Mouse (Mus musculus) G1E (cell line): Measurements from ENCODE around the gene Polr2m. TPM values are rescaled to one million over a fixed set of nuclear protein-coding genes. Genes with fewer than 3 reads are reported as not detected.

ENCODE experiments used
- ATAC-seq: 2 replicates; pipeline ENCODE4 v1.8.0; 2016; ENCODE audit warnings: mild to moderate bottlenecking; ENCODE audit not compliant: insufficient number of reproducible peaks, poor library complexity, low FRiP score, severe bottlenecking; ENCODE audit errors: extremely low read depth
- DNase-seq: peaks from one replicate; pipeline ENCODE4 v3.0.0; 2012; ENCODE audit warnings: low spot score
- H3K27me3 ChIP-seq: 2 replicates; pipeline ENCODE4 v1.6.1; 2012; ENCODE audit warnings: mild to moderate bottlenecking, low read length, inconsistent platforms; ENCODE audit not compliant: insufficient read depth
- H3K36me3 ChIP-seq: replicated peaks from 2 replicates; pipeline ENCODE3; 2012; ENCODE audit warnings: mild to moderate bottlenecking, inconsistent platforms
- H3K4me1 ChIP-seq: 2 replicates; pipeline ENCODE4 v1.6.1; 2012; ENCODE audit warnings: low read depth, low read length, inconsistent platforms, mixed read lengths; ENCODE audit not compliant: insufficient read depth
- H3K4me3 ChIP-seq: 2 replicates; pipeline ENCODE4 v1.5.1; 2012; ENCODE audit warnings: low read depth, mild to moderate bottlenecking, inconsistent platforms, low read length, moderate library complexity, mixed read lengths
- H3K9me3 ChIP-seq: replicated peaks from 2 replicates; pipeline ENCODE4 v1.6.1; 2012; ENCODE audit warnings: inconsistent platforms
- CTCF ChIP-seq: IDR thresholded peaks from 2 replicates; pipeline ENCODE4 v1.5.1; 2012; ENCODE audit warnings: low read depth, low read length, inconsistent platforms, mixed read lengths
- GATA1 ChIP-seq: IDR thresholded peaks from 2 replicates; pipeline ENCODE4 v1.6.1; 2012; ENCODE audit warnings: borderline replicate concordance, low read length, inconsistent platforms, mixed read lengths
- GATA2 ChIP-seq: IDR thresholded peaks from 2 replicates; pipeline ENCODE4 v1.6.1; 2012; ENCODE audit warnings: low read depth, low read length, inconsistent platforms, borderline replicate concordance
- POLR2AphosphoS5 ChIP-seq: IDR thresholded peaks from 2 replicates; pipeline ENCODE4 v1.6.1; 2012; ENCODE audit warnings: low read depth, low read length, inconsistent platforms; ENCODE audit not compliant: insufficient replicate concordance
- TAL1 ChIP-seq: conservative IDR thresholded peaks from 2 replicates; pipeline ENCODE4 v1.6.1; 2012; ENCODE audit warnings: low read depth, low read length, inconsistent platforms, mixed read lengths
- polyA plus RNA-seq: library from polyadenylated mRNA; stranded (reverse); fragments of >175 nt; gene quantifications from 2 replicates; pipeline ENCODE4 v1.2.3, GENCODE M21; 2012
- total RNA-seq, 2 experiments: library from RNA; stranded (forward) in 1 of 2; stranded (reverse) in 1 of 2; fragments of 200-1000 nt in 1 of 2; fragments of >200 nt in 1 of 2; fragmentation: Nextera tagmentation in 1 of 2; gene quantifications; 2 replicates each; pipeline ENCODE4 v1.2.3; 2014 to 2017

Gene Polr2m
- 151 and 160 TPM in 2 replicates for total RNA-seq (2014; fragmentation: Nextera tagmentation)
- 188 and 207 TPM in 2 replicates for total RNA-seq (2017)
- 604 and 807 TPM in 2 replicates for polyA plus RNA-seq

DNA sequence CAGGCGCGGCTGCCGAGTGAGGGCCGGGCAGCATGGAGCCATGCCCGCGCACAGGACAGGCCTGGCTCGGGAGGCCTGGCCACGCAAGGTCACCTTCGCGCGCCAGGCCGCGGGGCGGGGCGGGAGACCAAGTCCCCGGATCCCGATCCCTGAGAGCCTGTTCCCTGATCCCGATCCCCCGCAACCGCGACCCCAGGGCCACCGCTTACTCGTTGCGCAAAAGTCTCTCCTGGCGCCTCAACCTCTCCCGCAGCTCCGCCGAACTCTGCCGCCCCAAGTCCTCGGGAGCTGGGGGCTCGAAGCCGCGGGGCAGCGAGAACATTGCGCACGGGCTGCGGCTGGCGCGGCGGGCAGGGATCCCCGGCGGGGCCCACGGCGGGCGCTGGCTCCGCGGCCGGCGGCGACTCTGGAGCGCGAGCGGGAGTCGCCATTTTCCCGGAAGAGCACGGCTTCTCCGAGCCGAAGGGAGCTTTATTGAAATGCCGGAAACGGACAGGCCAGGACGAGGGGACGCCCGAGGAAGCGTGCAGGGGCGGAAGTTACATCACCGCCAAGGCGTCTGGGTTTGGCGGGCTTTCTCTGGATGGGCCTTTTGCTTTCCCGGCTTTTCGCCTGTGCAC is at the start of gene Polr2m:
Gene Polr2m (minus strand): TSS at position 461 of the 620 bp plus-strand sequence.
- TF ChIP-seq CTCF (no peak), GATA2 (no peak), POLR2AphosphoS5 (no peak), GATA1 (no peak), TAL1 (no peak)
- DNase-seq, result peak; percentile 86
- peaks cover 32% of the 10 kb centered on the region for H3K36me3 ChIP-seq

DNA sequence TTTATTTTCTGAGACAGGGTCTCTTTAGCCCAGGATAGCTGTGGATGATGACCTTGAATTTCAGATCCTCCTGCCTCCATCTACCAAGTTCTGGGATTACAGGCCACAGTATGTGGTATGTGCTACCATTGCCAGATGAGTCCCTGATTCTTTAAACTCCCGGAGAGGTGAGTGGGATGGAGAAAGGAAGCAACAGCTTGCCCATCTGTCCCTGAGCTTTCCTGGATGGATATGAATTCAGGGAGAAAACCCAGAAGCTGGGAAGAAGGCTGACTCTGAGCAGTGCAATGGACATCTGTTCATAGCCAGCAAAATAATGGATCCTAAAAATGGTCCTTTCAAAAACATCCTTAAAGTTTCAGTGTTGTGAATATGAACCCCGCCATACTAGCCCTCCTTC is 49.3 kb upstream of the Polr2m start:
- no peaks in the 10 kb centered on the region; the same call in 1 of the 2 replicates for H3K9me3 ChIP-seq
- H3K27me3 ChIP-seq, result peaks cover 7% of the 10 kb centered on the region; the same call in 1 of the 2 replicates
- no peak for DNase-seq
- TF ChIP-seq POLR2AphosphoS5, result no peak
- no peak for TF ChIP-seq CTCF
- no peak for TF ChIP-seq TAL1
- TF ChIP-seq GATA1, result no peak
- no peak for TF ChIP-seq GATA2
- ATAC-seq, result no peak
- H3K4me3 ChIP-seq, result no peak overlapping the region
- no peaks in the 10 kb centered on the region for H3K4me1 ChIP-seq
- H3K36me3 ChIP-seq, result no peaks in the 10 kb centered on the region

More for the DNA sequence above, at the start of gene Polr2m:
- peak; percentile 92 for ATAC-seq
- H3K4me3 ChIP-seq, result peak within 1 kb of the TSS; percentile 85
- H3K4me1 ChIP-seq, result peaks cover 35% of the 10 kb centered on the region
- peaks cover 12% of the 10 kb centered on the region; the same call in 1 of the 2 replicates for H3K27me3 ChIP-seq
- no peaks in the 10 kb centered on the region for H3K9me3 ChIP-seq

DNA sequence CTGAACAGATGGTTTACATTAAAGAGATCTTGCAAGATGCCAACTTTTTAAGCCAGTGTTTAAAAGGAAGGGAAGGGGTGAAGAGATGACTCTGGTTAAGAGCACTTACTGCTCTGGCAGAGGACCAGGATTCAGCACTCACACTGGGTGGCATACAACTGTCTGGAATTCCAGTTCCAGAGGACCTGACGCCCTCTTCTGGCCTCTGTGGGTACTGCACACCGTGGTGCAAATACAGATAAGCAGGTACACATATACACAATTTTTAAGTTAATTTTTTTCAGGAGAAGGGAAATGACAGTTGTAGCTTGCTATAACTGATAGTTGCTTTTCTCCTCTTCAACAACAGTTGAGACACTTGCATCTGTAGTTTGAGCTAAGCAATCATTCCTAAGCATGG is 44.2 kb upstream of the Polr2m start:
- Histone ChIP-seq H3K36me3 (no peaks in the 10 kb centered on the region), H3K4me1 (no peaks in the 10 kb centered on the region), H3K9me3 (peaks cover 2% of the 10 kb centered on the region; the same call in 1 of the 2 replicates), H3K4me3 (no peak overlapping the region), H3K27me3 (no peaks in the 10 kb centered on the region)
- TF ChIP-seq TAL1 (no peak), GATA2 (no peak), GATA1 (no peak), POLR2AphosphoS5 (no peak), CTCF (no peak)
- DNase-seq (no peak), ATAC-seq (no peak)

DNA sequence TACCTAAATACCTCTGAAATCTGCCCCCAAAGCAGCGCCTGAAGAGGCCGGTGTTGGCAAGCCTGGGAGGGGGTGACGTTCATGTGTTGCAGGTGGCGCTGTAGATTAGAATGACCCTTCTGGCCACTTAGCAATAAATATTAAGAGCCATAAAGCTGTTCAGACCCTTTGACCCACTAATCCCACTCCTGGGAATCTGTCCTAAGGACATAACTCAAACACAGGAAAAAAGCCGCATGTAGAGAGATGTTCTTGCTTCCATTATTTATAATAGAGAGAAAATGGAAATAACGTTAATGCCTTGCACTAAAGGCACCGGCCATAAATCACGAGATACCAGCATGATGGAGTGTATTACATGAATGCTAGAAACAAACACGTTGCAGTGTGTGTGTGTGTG is 41.7 kb upstream of the Polr2m start:
- Histone ChIP-seq H3K27me3 (no peaks in the 10 kb centered on the region), H3K4me1 (no peaks in the 10 kb centered on the region), H3K36me3 (no peaks in the 10 kb centered on the region), H3K4me3 (no peak overlapping the region), H3K9me3 (peaks cover 2% of the 10 kb centered on the region; the same call in 1 of the 2 replicates)
- ATAC-seq, result no peak
- TF ChIP-seq GATA2 (no peak), POLR2AphosphoS5 (no peak), CTCF (no peak), TAL1 (no peak), GATA1 (no peak)
- DNase-seq, result no peak

DNA sequence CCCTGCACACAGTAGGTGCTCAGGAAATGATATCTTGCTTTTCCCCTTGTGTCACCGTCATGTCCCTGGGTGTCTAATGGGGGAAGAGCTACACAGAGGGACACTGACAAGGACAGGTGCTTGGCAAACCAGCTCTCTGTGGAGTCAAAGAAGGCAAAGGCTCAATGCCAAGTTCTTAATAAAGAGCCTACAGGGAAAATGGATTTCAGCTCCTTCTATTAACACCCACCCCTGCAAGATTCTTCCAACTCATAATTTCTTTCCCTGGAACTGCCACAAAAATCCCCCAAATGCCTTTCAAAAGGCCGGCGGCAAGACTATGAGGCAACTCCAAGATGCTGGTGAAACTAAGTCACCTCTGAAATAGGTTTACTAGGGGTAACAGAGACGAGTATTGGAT is 38.2 kb upstream of the Polr2m start:
- TF ChIP-seq GATA2 (no peak), CTCF (no peak), POLR2AphosphoS5 (no peak), TAL1 (no peak), GATA1 (no peak)
- no peak for DNase-seq
- no peaks in the 10 kb centered on the region for H3K36me3 ChIP-seq
- H3K4me3 ChIP-seq, result no peak overlapping the region
- no peaks in the 10 kb centered on the region for H3K4me1 ChIP-seq
- ATAC-seq, result no peak
- H3K27me3 ChIP-seq, result no peaks in the 10 kb centered on the region
- H3K9me3 ChIP-seq, result no peaks in the 10 kb centered on the region

DNA sequence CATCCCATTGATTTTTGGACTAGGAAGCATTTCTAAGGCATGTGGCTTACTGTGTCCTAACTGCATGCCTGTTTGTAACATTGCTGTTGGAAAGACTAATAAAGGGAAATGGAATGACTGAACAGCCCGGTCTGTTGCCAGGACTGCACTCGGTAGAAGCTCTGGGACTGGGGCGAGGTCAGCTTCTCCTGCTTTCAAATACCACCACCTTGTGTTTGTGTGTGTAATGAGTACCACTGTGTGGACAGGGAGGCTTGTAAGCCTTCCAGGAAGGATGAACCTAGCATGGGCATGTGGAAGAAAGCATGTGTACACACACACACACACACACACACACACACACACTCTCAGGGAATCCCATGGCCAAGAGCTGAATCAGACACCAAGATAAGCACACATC is 34.1 kb upstream of the Polr2m start:
- no peaks in the 10 kb centered on the region for H3K4me1 ChIP-seq
- TF ChIP-seq GATA1, result no peak
- no peak for TF ChIP-seq POLR2AphosphoS5
- TF ChIP-seq TAL1, result no peak
- TF ChIP-seq CTCF, result no peak
- TF ChIP-seq GATA2, result no peak
- no peaks in the 10 kb centered on the region for H3K27me3 ChIP-seq
- H3K9me3 ChIP-seq, result no peaks in the 10 kb centered on the region
- no peak for ATAC-seq
- DNase-seq, result no peak
- no peak overlapping the region for H3K4me3 ChIP-seq
- no peaks in the 10 kb centered on the region for H3K36me3 ChIP-seq

DNA sequence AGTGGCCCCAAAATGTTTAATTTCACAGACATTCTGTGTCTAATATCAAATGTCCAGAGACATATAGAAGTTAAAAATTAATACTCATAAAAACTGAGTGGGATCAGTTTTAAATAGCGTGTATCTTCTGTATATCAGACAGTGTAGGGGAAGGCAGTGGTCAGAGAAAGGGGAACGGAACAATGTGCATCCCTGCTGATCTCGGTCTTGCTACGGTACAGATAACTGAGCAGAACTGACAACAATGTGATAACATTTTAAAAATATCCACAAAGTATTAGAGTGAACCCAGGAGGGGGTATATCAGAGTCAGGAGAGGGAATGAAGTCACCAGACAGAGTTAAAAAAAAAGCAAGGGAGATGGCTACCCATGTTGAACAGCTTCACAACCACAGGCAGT is 31.8 kb upstream of the Polr2m start:
- no peaks in the 10 kb centered on the region for H3K4me1 ChIP-seq
- no peak overlapping the region for H3K4me3 ChIP-seq
- no peaks in the 10 kb centered on the region; the same call in 1 of the 2 replicates for H3K27me3 ChIP-seq
- TF ChIP-seq GATA2, result no peak
- TF ChIP-seq TAL1, result no peak
- TF ChIP-seq CTCF, result no peak
- no peak for TF ChIP-seq GATA1
- TF ChIP-seq POLR2AphosphoS5, result no peak
- no peak for ATAC-seq
- no peaks in the 10 kb centered on the region for H3K9me3 ChIP-seq
- H3K36me3 ChIP-seq, result no peaks in the 10 kb centered on the region
- no peak for DNase-seq
